Mouse (Mus musculus) testis, adult 2 months (tissue): ENCODE measurements around the gene Itpr1.

Source experiments
- CTCF ChIP-seq: fragments of 200-500 bp; IDR thresholded peaks from 2 replicates; pipeline ENCODE4 v1.5.1; 2012; ENCODE audit warnings: low read depth, mild to moderate bottlenecking, inconsistent platforms, low read length, moderate library complexity; ENCODE audit not compliant: control insufficient read depth, insufficient read depth, insufficient replicate concordance
- POLR2A ChIP-seq: fragments of 200-500 bp; IDR thresholded peaks from 2 replicates; pipeline ENCODE4 v1.6.1; 2012; ENCODE audit warnings: low read depth, mild to moderate bottlenecking, inconsistent platforms, low read length, moderate library complexity; ENCODE audit not compliant: control insufficient read depth

DNA sequence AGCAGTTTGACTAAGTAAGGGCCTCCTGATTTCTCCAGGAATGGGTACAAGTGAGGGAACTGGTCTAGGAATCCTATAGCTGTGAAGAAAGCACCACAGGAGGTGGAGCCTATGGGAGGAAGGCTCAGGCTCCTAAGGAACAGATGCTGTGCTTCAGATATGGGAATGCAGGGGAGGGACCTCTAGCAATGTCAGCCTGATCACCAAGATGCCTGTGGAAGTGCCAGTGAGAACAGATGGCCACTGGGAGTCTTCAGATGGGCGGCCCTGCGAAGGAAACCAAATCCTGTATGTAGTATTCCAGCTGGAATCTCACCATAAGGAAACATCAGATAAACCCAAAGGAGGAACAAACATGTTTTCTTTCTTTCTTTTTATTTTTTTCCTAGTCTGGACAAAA, 108.8 kb downstream of the Itpr1 start:
- TF ChIP-seq CTCF (no peak), POLR2A (no peak)
